Mouse (Mus musculus) cerebellum, adult 2 months (tissue): Measurements from ENCODE around the gene Tff2. TPM values are rescaled to one million over a fixed set of nuclear protein-coding genes. Genes with fewer than 3 reads are reported as not detected.

Experiments
- DNase-seq, 2 experiments: peaks; one replicate each; pipeline ENCODE4 v3.0.0; 2021
- H3K27ac ChIP-seq: fragments of 200-500 bp; 2 replicates; pipeline ENCODE4 v1.5.1; 2012; ENCODE audit warnings: low read length, control low read depth, inconsistent platforms; ENCODE audit not compliant: insufficient read depth
- H3K27me3 ChIP-seq: fragments of 200-500 bp; 2 replicates; pipeline ENCODE4 v1.6.1; 2012; ENCODE audit warnings: inconsistent platforms, mild to moderate bottlenecking, low read length, moderate library complexity; ENCODE audit not compliant: control insufficient read depth, insufficient read depth
- H3K4me1 ChIP-seq: fragments of 200-500 bp; 2 replicates; pipeline ENCODE4 v1.6.1; 2011; ENCODE audit warnings: low read length; ENCODE audit not compliant: control insufficient read depth, insufficient read depth
- H3K4me3 ChIP-seq: fragments of 200-500 bp; replicated peaks from 2 replicates; pipeline ENCODE3; 2011; ENCODE audit warnings: mild to moderate bottlenecking, low read depth, low read length, control low read depth; ENCODE audit not compliant: insufficient read depth
- CTCF ChIP-seq: fragments of 200-500 bp; IDR thresholded peaks from 2 replicates; pipeline ENCODE4 v1.5.1; 2011; ENCODE audit warnings: low read depth, mild to moderate bottlenecking, control low read depth, low read length, moderate library complexity, borderline replicate concordance; ENCODE audit not compliant: insufficient read depth
- POLR2A ChIP-seq: fragments of 200-500 bp; IDR thresholded peaks from 2 replicates; pipeline ENCODE4 v1.6.1; 2011; ENCODE audit warnings: low read length, control low read depth, borderline replicate concordance; ENCODE audit not compliant: insufficient read depth
- WGBS: fragments of 180-500 bp; shearing (Covaris S2); methylation state at CpG from one replicate; pipeline ENCODE4 v1.1.7; 2018; 5-methylcytosine and 5-hydroxymethylcytosine counted together
- polyA plus RNA-seq: library from polyadenylated mRNA; depleted of rRNA; stranded (reverse); fragments of >200 nt; gene quantifications from 2 replicates; pipeline ENCODE4 v1.2.3, GENCODE M21; 2012; rRNA removed

The Tff2 gene
- polyA plus RNA-seq, 1 experiment = not detected

- H3K27me3 ChIP-seq = no peaks in the 10 kb centered on the region
- peak; percentile 57 to 69 for DNase-seq
- H3K4me3 ChIP-seq = no peak overlapping the region
- 27% methylated on average over 7 of the region's 7 CpGs for WGBS
- H3K27ac ChIP-seq = peak overlapping the region; percentile 42; the same call in 1 of the 2 replicates
- TF ChIP-seq POLR2A (no peak), CTCF (no peak)
- peaks cover 28% of the 10 kb centered on the region for H3K4me1 ChIP-seq
These were observed 48.5 kb downstream of the Tff2 start for GRCm38 (mm10) chr17:31095570-31095969.

GRCm38 (mm10) chr17:31094781-31095180, 49.3 kb downstream of the Tff2 start:
- no peak for TF ChIP-seq POLR2A
- no peak for TF ChIP-seq CTCF
- DNase-seq = no peak
- Histone ChIP-seq H3K27me3 (no peaks in the 10 kb centered on the region), H3K4me1 (peaks cover 36% of the 10 kb centered on the region), H3K27ac (no peak overlapping the region), H3K4me3 (no peak overlapping the region)
- WGBS = 61% methylated on average over 5 of the region's 5 CpGs

Other genes starting within 250 kb of the Tff2 start
- 0.97 and 1.2 TPM in 2 replicates for gene Glp1r, start 242.5 kb downstream of the Tff2 start, polyA plus RNA-seq
- gene Umodl1, start 189.6 kb downstream of the Tff2 start, polyA plus RNA-seq = 0.05 and 0.13 TPM in 2 replicates
- 41.4 and 42.8 TPM in 2 replicates for gene Abcg1, start 86.6 kb downstream of the Tff2 start, polyA plus RNA-seq
- 0.77 and 1.2 TPM in 2 replicates for gene Tff3, start 14.6 kb downstream of the Tff2 start, polyA plus RNA-seq
- not detected in 2 replicates for gene Tff1, start 21.0 kb upstream of the Tff2 start, polyA plus RNA-seq
- 0.64 and 0.67 TPM in 2 replicates for gene Tmprss3, start 54.7 kb upstream of the Tff2 start, polyA plus RNA-seq
- not detected in 2 replicates for gene Ubash3a, start 63.6 kb upstream of the Tff2 start, polyA plus RNA-seq
- 2.7 and 3.7 TPM in 2 replicates for gene Rsph1, start 133.1 kb upstream of the Tff2 start, polyA plus RNA-seq
- gene Slc37a1, start 142.5 kb upstream of the Tff2 start, polyA plus RNA-seq = 6.1 and 7.8 TPM in 2 replicates
- 83.1 and 93.0 TPM in 2 replicates for gene Pde9a, start 241.9 kb upstream of the Tff2 start, polyA plus RNA-seq